Mouse (Mus musculus): Measurements from ENCODE around the gene Gm21976.

- no peak for TF ChIP-seq CTCF (IDR thresholded peaks at IDR 0.05)
- no peak for TF ChIP-seq POLR2A (IDR thresholded peaks at IDR 0.05; ENCODE audit: insufficient read depth, low read depth, low read length)
Observed at GRCm38 (mm10) chr13:98315124-98315523, 35.4 kb downstream of the Gm21976 start.

All from heart, adult 2 months (tissue).